Mouse (Mus musculus): ENCODE measurements around the gene Arpin. TPM values are rescaled to one million over a fixed set of nuclear protein-coding genes. Genes with fewer than 3 reads are reported as not detected.

Gene Arpin
- polyA plus RNA-seq, 1 experiment from 2014 or later, result 20.6 TPM

- no peaks in the 10 kb centered on the region for H3K4me1 ChIP-seq (ENCODE audit: control insufficient read depth, insufficient read depth, low read length)
- no peak overlapping the region for H3K4me2 ChIP-seq (ENCODE audit: low read depth, low read length)
- no peaks in the 10 kb centered on the region for H3K27me3 ChIP-seq (ENCODE audit: control insufficient read depth, insufficient read depth, low read length)
- DNase-seq (ENCODE audit: low spot score) (no peak), ATAC-seq (replicated peaks; ENCODE audit: insufficient number of reproducible peaks, low FRiP score, low TSS enrichment, low read depth) (no peak)
- H3K36me3 ChIP-seq (replicated peaks; ENCODE audit: control insufficient read depth, insufficient read depth, low read depth, low read length), result no peaks in the 10 kb centered on the region; the same call in none of the 2 replicates
- H3K9ac ChIP-seq (replicated peaks; ENCODE audit: low read length), result no peak overlapping the region
- H3K9me3 ChIP-seq (replicated peaks; ENCODE audit: control insufficient read depth, low read length), result no peaks in the 10 kb centered on the region
- 91% methylated on average over 3 of the region's 3 CpGs for WGBS
- no peak overlapping the region for H3K27ac ChIP-seq (replicated peaks; ENCODE audit: low read depth, low read length)
- no peak overlapping the region for H3K4me3 ChIP-seq (ENCODE audit: low read depth, low read length)
These were observed 28.2 kb downstream of the Arpin start for GRCm38 (mm10) chr7:79906914-79907313.

GRCm38 (mm10) chr7:79905193-79905592 lies 30.0 kb downstream of the Arpin start:
- Histone ChIP-seq H3K4me2 (ENCODE audit: low read depth, low read length) (no peak overlapping the region), H3K9me3 (replicated peaks; ENCODE audit: control insufficient read depth, low read length) (no peaks in the 10 kb centered on the region), H3K36me3 (replicated peaks; ENCODE audit: control insufficient read depth, insufficient read depth, low read depth, low read length) (no peaks in the 10 kb centered on the region; the same call in 1 of the 2 replicates), H3K27ac (replicated peaks; ENCODE audit: low read depth, low read length) (no peak overlapping the region), H3K4me1 (ENCODE audit: control insufficient read depth, insufficient read depth, low read length) (no peaks in the 10 kb centered on the region), H3K27me3 (ENCODE audit: control insufficient read depth, insufficient read depth, low read length) (no peaks in the 10 kb centered on the region), H3K9ac (replicated peaks; ENCODE audit: low read length) (no peak overlapping the region), H3K4me3 (ENCODE audit: low read depth, low read length) (no peak overlapping the region)
- ATAC-seq (replicated peaks; ENCODE audit: insufficient number of reproducible peaks, low FRiP score, low TSS enrichment, low read depth), result no peak
- WGBS, result 84% methylated on average over 4 of the region's 4 CpGs
- DNase-seq (ENCODE audit: low spot score), result no peak

GRCm38 (mm10) chr7:79903160-79903792 lies 31.9 kb downstream of the Arpin start:
- no peaks in the 10 kb centered on the region for H3K27me3 ChIP-seq (ENCODE audit: control insufficient read depth, insufficient read depth, low read length)
- H3K27ac ChIP-seq (replicated peaks; ENCODE audit: low read depth, low read length), result no peak overlapping the region
- ATAC-seq (replicated peaks; ENCODE audit: insufficient number of reproducible peaks, low FRiP score, low TSS enrichment, low read depth) (no peak), DNase-seq (ENCODE audit: low spot score) (no peak)
- H3K9me3 ChIP-seq (replicated peaks; ENCODE audit: control insufficient read depth, low read length), result no peaks in the 10 kb centered on the region
- H3K9ac ChIP-seq (replicated peaks; ENCODE audit: low read length), result no peak overlapping the region
- no peaks in the 10 kb centered on the region for H3K36me3 ChIP-seq (replicated peaks; ENCODE audit: control insufficient read depth, insufficient read depth, low read depth, low read length)
- H3K4me3 ChIP-seq (ENCODE audit: low read depth, low read length), result no peak overlapping the region
- H3K4me1 ChIP-seq (ENCODE audit: control insufficient read depth, insufficient read depth, low read length), result no peaks in the 10 kb centered on the region
- 93% methylated on average over 8 of the region's 8 CpGs for WGBS
- no peak overlapping the region for H3K4me2 ChIP-seq (ENCODE audit: low read depth, low read length)

- DNase-seq (ENCODE audit: low spot score) (no peak), ATAC-seq (replicated peaks; ENCODE audit: insufficient number of reproducible peaks, low FRiP score, low TSS enrichment, low read depth) (no peak)
- H3K4me1 ChIP-seq (ENCODE audit: control insufficient read depth, insufficient read depth, low read length), result no peaks in the 10 kb centered on the region
- WGBS, result 97% methylated on average over 6 of the region's 6 CpGs
- H3K27ac ChIP-seq (replicated peaks; ENCODE audit: low read depth, low read length), result no peak overlapping the region
- no peaks in the 10 kb centered on the region for H3K27me3 ChIP-seq (ENCODE audit: control insufficient read depth, insufficient read depth, low read length)
- H3K4me3 ChIP-seq (ENCODE audit: low read depth, low read length), result no peak overlapping the region
- no peaks in the 10 kb centered on the region; the same call in 1 of the 2 replicates for H3K36me3 ChIP-seq (replicated peaks; ENCODE audit: control insufficient read depth, insufficient read depth, low read depth, low read length)
- no peak overlapping the region for H3K4me2 ChIP-seq (ENCODE audit: low read depth, low read length)
- H3K9me3 ChIP-seq (replicated peaks; ENCODE audit: control insufficient read depth, low read length), result no peaks in the 10 kb centered on the region
- H3K9ac ChIP-seq (replicated peaks; ENCODE audit: low read length), result no peak overlapping the region
These were observed 34.4 kb downstream of the Arpin start for GRCm38 (mm10) chr7:79900753-79901152.

GRCm38 (mm10) chr7:79895225-79895624 lies 39.9 kb downstream of the Arpin start:
- ATAC-seq (replicated peaks; ENCODE audit: insufficient number of reproducible peaks, low FRiP score, low TSS enrichment, low read depth), result no peak
- WGBS, result 82% methylated on average over 3 of the region's 3 CpGs
- no peak overlapping the region for H3K4me2 ChIP-seq (ENCODE audit: low read depth, low read length)
- no peak overlapping the region for H3K27ac ChIP-seq (replicated peaks; ENCODE audit: low read depth, low read length)
- no peak overlapping the region for H3K4me3 ChIP-seq (ENCODE audit: low read depth, low read length)
- H3K4me1 ChIP-seq (ENCODE audit: control insufficient read depth, insufficient read depth, low read length), result no peaks in the 10 kb centered on the region
- no peak for DNase-seq (ENCODE audit: low spot score)
- H3K9me3 ChIP-seq (replicated peaks; ENCODE audit: control insufficient read depth, low read length), result no peaks in the 10 kb centered on the region
- H3K9ac ChIP-seq (replicated peaks; ENCODE audit: low read length), result no peak overlapping the region
- no peaks in the 10 kb centered on the region; the same call in 1 of the 2 replicates for H3K36me3 ChIP-seq (replicated peaks; ENCODE audit: control insufficient read depth, insufficient read depth, low read depth, low read length)
- no peaks in the 10 kb centered on the region for H3K27me3 ChIP-seq (ENCODE audit: control insufficient read depth, insufficient read depth, low read length)

- no peak overlapping the region for H3K27ac ChIP-seq (replicated peaks; ENCODE audit: low read depth, low read length)
- no peak for ATAC-seq (replicated peaks; ENCODE audit: insufficient number of reproducible peaks, low FRiP score, low TSS enrichment, low read depth)
- no peak overlapping the region for H3K9ac ChIP-seq (replicated peaks; ENCODE audit: low read length)
- H3K36me3 ChIP-seq (replicated peaks; ENCODE audit: control insufficient read depth, insufficient read depth, low read depth, low read length), result no peaks in the 10 kb centered on the region; the same call in 1 of the 2 replicates
- WGBS, result 94% methylated on average over 1 of the region's 1 CpGs
- H3K4me3 ChIP-seq (ENCODE audit: low read depth, low read length), result no peak overlapping the region
- H3K4me2 ChIP-seq (ENCODE audit: low read depth, low read length), result no peak overlapping the region
- H3K27me3 ChIP-seq (ENCODE audit: control insufficient read depth, insufficient read depth, low read length), result no peaks in the 10 kb centered on the region
- no peaks in the 10 kb centered on the region for H3K9me3 ChIP-seq (replicated peaks; ENCODE audit: control insufficient read depth, low read length)
- no peak for DNase-seq (ENCODE audit: low spot score)
- no peaks in the 10 kb centered on the region for H3K4me1 ChIP-seq (ENCODE audit: control insufficient read depth, insufficient read depth, low read length)
These were observed 40.4 kb downstream of the Arpin start for GRCm38 (mm10) chr7:79894790-79895189.

- H3K36me3 ChIP-seq (replicated peaks; ENCODE audit: control insufficient read depth, insufficient read depth, low read depth, low read length), result no peaks in the 10 kb centered on the region; the same call in 1 of the 2 replicates
- DNase-seq (ENCODE audit: low spot score), result no peak
- H3K4me2 ChIP-seq (ENCODE audit: low read depth, low read length), result no peak overlapping the region
- no peaks in the 10 kb centered on the region for H3K27me3 ChIP-seq (ENCODE audit: control insufficient read depth, insufficient read depth, low read length)
- H3K4me1 ChIP-seq (ENCODE audit: control insufficient read depth, insufficient read depth, low read length), result no peaks in the 10 kb centered on the region
- no peak overlapping the region for H3K27ac ChIP-seq (replicated peaks; ENCODE audit: low read depth, low read length)
- WGBS, result 88% methylated on average over 6 of the region's 6 CpGs
- no peaks in the 10 kb centered on the region for H3K9me3 ChIP-seq (replicated peaks; ENCODE audit: control insufficient read depth, low read length)
- ATAC-seq (replicated peaks; ENCODE audit: insufficient number of reproducible peaks, low FRiP score, low TSS enrichment, low read depth), result no peak
- H3K9ac ChIP-seq (replicated peaks; ENCODE audit: low read length), result no peak overlapping the region
- no peak overlapping the region for H3K4me3 ChIP-seq (ENCODE audit: low read depth, low read length)
These were observed 42.4 kb downstream of the Arpin start for GRCm38 (mm10) chr7:79892576-79893428.
